Mouse (Mus musculus) B cell, adult (primary cell): ENCODE results near the gene Tor4a. TPM values are rescaled to one million over a fixed set of nuclear protein-coding genes. Genes with fewer than 3 reads are reported as not detected.

ENCODE experiments used
- total RNA-seq: library from RNA; stranded (reverse); gene quantifications from 4 replicates; pipeline ENCODE4 v1.2.4, GENCODE M21; 2023; ENCODE audit not compliant: inconsistent age

Tor4a gene
- 28.8 to 32.8 TPM (median 31.4 TPM) in 4 replicates for total RNA-seq

DNA sequence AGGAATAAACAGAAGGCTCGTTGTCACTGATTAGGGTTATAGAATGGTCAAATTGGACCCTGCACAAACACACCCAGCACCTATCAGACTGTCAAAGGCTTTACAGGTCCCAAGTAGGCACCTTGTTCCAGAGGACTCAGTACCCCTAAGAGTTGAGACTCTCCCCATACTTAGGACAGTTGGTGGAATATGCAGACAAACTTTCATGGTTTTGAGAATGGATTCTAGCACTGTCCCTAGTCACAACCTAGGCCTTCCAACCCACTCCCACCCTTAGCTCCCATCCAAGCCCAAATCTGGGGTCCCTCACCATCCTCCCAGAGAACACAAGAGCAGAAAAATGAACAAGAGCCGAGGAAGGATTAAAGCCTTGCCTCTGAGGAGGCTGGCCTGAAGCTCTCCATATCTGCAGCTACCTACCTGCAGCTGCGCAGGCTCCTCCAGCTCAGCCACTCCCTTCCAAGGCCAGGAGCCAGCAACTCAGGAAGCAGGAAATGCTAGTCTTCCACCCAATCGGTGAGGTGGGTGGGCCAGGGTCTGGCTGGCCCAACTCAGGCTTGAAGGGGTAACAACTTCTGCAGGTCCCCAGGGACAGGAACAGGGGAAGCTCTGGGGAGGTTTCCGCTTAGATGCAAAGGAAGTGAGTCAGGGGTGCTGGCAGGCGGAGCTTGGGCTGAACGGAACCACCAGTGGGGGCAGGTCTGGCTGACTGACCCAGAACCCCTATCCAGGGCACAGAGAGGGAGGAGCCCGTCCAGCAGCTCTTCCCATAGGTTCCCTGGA, at the start of gene Tor4a:
Gene Tor4a (minus strand): TSS at position 715 of the 783 bp plus-strand sequence.

DNA sequence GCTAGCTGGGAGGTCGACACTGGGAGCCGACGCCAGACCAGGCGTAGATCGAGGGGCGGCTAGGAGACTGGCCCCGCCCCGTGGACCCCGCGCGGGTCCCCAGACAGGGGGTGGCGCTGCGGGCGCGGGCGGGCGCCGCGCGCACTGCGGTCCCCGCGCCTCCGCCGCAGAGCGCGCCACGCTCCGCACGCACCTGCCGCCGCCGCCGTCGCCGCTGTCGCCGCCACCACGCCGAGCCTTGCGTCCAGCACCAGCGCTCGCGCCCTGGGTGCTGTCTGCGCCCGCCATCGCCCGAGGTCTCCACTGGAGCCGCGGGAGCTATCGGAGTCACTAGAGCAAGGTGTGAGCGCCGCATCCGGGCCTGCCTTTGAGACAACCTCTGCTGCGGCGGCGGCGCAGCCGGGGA, 45.4 kb upstream of the Tor4a start, which contains the start of the genes Rnf208 and Cysrt1:
Gene Rnf208 (plus strand): TSS at position 155 of the 406 bp plus-strand sequence.
Gene Cysrt1 (minus strand): TSS at position 352 of the 406 bp plus-strand sequence.

DNA sequence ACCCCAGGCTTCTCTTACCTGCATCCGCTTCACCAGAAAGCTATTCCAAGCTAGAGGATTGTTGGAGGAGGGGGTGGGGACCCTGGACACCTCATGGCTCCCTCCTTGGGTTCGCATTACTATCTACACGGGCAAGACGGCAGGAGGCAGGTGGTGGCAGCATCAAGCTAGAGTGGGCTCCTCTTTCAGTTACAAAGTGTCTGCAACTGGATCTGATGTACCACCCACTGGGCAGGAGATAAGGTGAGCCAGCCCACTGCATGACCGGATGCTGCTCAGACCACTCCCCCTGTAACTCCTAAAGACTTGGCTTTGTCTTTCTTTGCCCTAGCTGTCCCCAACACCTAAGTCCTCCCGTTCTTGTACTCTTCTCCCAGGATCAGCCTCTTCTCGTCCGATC, 39.9 kb upstream of the Tor4a start, which contains the start of gene Rnf224:
Gene Rnf224 (minus strand): TSS at position 174 of the 400 bp plus-strand sequence.

DNA sequence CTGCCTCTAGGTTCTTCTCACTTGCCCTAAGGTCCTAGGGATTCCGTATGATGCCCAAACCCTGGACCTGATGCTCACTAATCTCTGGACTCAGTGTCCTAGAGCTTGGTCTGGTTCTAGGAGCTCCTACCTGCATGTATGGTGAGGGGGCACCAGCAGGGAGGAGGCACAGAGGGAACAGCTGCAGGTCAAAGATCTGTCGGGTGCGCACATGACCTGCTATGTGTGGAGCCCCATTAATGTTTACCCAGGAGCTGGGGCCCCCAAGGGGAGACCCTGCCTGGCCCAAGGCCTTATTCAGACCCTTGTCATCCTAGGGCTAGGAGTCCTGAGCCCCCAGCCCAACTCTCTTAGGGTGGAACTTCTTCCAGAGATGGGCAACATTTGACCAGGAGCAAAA, 37.4 kb upstream of the Tor4a start, which contains the start of gene Slc34a3:
Gene Slc34a3 (minus strand): TSS at position 315 of the 400 bp plus-strand sequence.

DNA sequence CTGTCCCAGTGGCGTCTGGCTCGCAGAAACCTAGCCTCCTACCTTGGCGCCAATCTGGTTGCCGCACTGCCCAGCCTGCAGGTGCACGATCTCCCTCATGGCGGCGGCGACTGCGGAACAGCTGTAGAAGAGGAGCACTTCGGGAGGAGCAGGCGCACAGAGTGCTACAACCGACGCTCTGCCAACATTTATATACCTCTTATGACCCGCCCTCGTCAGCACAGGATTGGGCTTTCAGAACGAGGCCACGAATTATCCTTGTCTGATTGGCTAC, 27.7 kb upstream of the Tor4a start, which contains the start of gene Tubb4b:
Gene Tubb4b (minus strand): TSS at position 211 of the 274 bp plus-strand sequence.

DNA sequence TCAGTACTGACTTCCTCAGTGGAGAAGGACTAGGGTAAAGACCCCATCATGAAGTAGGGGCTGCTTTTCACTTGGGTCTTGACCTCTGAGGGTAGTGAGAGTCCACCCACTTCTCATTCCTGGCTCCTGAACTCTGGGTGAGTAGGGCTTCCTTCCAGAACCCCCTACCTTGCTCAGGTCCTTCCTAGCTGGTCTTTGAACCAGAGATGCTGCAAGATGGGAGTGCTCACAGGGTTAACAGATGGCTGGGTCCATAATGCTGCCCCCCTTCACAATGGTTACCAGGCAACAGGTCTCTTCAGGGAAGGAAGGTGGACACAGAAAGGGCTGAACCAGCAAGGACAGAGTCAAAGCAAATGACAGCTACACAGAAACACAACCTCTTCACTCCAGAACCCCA, 21.8 kb upstream of the Tor4a start, which contains the start of gene Fam166a:
Gene Fam166a (plus strand): TSS at position 301 of the 400 bp plus-strand sequence.

DNA sequence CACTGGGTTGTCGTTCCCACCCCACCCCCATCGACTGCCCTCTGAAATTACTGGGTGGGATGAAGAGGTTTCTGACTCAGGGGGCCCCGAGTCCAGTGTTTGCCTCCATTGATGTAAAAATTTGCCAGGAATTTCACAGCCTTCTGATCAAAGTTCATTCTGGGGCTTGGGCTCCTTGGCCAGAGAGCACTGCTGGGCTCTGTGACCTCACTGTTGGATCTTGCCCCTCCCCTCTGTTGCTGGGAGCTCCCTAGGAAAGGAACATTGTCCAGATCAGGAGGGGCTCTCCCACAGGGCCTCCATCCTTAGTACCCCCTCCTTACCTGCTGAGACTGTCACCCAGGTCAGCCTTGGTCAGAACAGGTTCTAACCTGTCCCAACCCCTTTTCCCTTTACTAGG, 17.8 kb upstream of the Tor4a start, which contains the start of gene Stpg3:
Gene Stpg3 (minus strand): TSS at position 194 of the 400 bp plus-strand sequence.

DNA sequence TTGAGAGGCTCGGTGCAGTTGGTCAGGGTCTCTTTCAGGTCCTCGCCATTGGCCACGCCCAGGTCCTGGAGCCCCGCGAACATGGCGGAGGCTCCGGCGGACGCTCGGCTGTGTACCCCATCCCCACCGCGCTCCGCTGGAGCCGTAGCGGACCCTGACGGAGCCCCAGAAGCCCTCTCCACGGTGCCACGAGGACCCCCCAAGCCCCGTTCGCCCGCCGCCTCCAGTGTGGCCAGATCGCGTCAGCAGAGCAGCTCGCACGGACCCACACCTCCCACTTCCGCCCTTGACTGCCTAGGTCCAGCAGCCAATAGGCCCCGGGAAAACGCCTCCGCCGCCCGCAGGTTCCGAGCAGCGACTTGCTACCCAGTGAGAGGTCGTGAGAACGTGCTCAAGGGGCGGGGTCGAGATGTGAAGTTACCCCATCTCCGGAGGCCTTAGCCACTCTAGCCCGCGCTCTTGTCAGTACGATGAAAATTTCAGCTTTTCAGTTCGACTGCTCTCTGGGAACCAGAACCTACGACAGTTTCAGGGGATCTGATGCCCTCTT, 14.5 kb upstream of the Tor4a start, which contains the start of gene Nelfb:
Gene Nelfb (minus strand): TSS at position 369 of the 550 bp plus-strand sequence.

DNA sequence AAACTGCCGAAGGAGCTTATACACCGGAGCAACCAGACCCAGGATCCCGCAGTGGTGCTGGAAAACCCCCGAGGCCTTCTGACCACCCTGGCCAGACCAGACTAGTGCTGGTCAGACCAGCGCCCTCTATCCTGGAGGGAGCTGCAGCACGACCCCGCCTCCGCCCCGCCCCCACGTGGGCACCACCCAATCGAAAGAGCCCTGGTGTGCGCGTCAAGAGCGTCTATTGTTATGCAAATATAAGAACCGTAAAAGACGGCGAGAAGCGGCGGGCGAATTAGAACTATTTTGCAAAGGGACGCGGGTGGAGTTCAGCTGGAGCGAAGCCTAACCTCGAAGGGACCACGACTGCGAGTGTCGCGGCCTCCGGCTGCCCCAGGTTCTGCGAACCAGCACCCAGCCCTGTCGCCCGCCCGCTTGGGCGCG, 16.2 kb downstream of the Tor4a start, which contains the start of gene Nrarp:
Gene Nrarp (plus strand): TSS at position 281 of the 426 bp plus-strand sequence.

Other genes with a start within 250 kb of the Tor4a start
- 13.7 to 21.0 TPM (median 17.2 TPM) in 4 replicates for gene Zmynd19, start 247.1 kb downstream of the Tor4a start, total RNA-seq
- gene Dph7, start 234.5 kb downstream of the Tor4a start, total RNA-seq, result 14.7 to 21.6 TPM (median 15.3 TPM) in 4 replicates
- gene Mrpl41, start 221.8 kb downstream of the Tor4a start, total RNA-seq, result 19.6 to 23.9 TPM (median 21.2 TPM) in 4 replicates
- gene Pnpla7, start 220.9 kb downstream of the Tor4a start, total RNA-seq, result 117 to 130 TPM (median 125 TPM) in 4 replicates
- gene Nsmf, start 142.5 kb downstream of the Tor4a start, total RNA-seq, result 39.7 to 51.9 TPM (median 44.9 TPM) in 4 replicates
- gene Entpd8, start 116.6 kb downstream of the Tor4a start, total RNA-seq, result not detected in 4 replicates
- not detected in 4 replicates for gene Noxa1, start 101.7 kb downstream of the Tor4a start, total RNA-seq
- gene Nrarp, start 16.1 kb downstream of the Tor4a start, total RNA-seq, result 5.3 to 6.8 TPM (median 6.0 TPM) in 4 replicates
- 71.2 to 97.5 TPM (median 84.8 TPM) in 4 replicates for gene Nelfb, start 14.6 kb upstream of the Tor4a start, total RNA-seq
- not detected in 4 replicates for gene Stpg3, start 17.8 kb upstream of the Tor4a start, total RNA-seq
- not detected in 4 replicates for gene Fam166a, start 21.9 kb upstream of the Tor4a start, total RNA-seq
- gene Tubb4b, start 27.8 kb upstream of the Tor4a start, total RNA-seq, result 114 to 127 TPM (median 119 TPM) in 4 replicates
- gene Slc34a3, start 37.5 kb upstream of the Tor4a start, total RNA-seq, result not detected in 4 replicates
- not detected in 4 replicates for gene Rnf224, start 39.9 kb upstream of the Tor4a start, total RNA-seq
- 0.51 TPM in 1 of 4 replicates, not detected in the others for gene Rnf208, start 45.4 kb upstream of the Tor4a start, total RNA-seq
- gene Cysrt1, start 45.6 kb upstream of the Tor4a start, total RNA-seq, result not detected in 4 replicates
- 6.2 to 11.8 TPM (median 9.7 TPM) in 4 replicates for gene AL732309.1, start 50.0 kb upstream of the Tor4a start, total RNA-seq
- 17.0 to 23.1 TPM (median 22.3 TPM) in 4 replicates for gene Tmem203, start 58.6 kb upstream of the Tor4a start, total RNA-seq
- 11.7 to 16.8 TPM (median 12.7 TPM) in 4 replicates for gene Tprn, start 65.7 kb upstream of the Tor4a start, total RNA-seq
- gene Ssna1, start 75.6 kb upstream of the Tor4a start, total RNA-seq, result 36.2 to 41.2 TPM (median 39.2 TPM) in 4 replicates
- 99.6 to 125 TPM (median 108 TPM) in 4 replicates for gene Anapc2, start 75.6 kb upstream of the Tor4a start, total RNA-seq
- gene Tmem210, start 91.3 kb upstream of the Tor4a start, total RNA-seq, result not detected in 4 replicates
- not detected in 4 replicates for gene Lrrc26, start 93.0 kb upstream of the Tor4a start, total RNA-seq
- not detected in 4 replicates for gene Grin1, start 122.3 kb upstream of the Tor4a start, total RNA-seq
- 38.3 to 49.0 TPM (median 42.3 TPM) in 4 replicates for gene Man1b1, start 135.5 kb upstream of the Tor4a start, total RNA-seq
- gene Dpp7, start 159.5 kb upstream of the Tor4a start, total RNA-seq, result 34.8 to 44.7 TPM (median 42.3 TPM) in 4 replicates
- gene Uap1l1, start 168.8 kb upstream of the Tor4a start, total RNA-seq, result 29.6 to 32.3 TPM (median 30.7 TPM) in 4 replicates
- gene Sapcd2, start 175.4 kb upstream of the Tor4a start, total RNA-seq, result 0.94 to 1.4 TPM (median 1.1 TPM) in 4 replicates
- gene Entpd2, start 199.0 kb upstream of the Tor4a start, total RNA-seq, result not detected in 4 replicates
- not detected in 4 replicates for gene Npdc1, start 202.5 kb upstream of the Tor4a start, total RNA-seq
- gene Fut7, start 226.4 kb upstream of the Tor4a start, total RNA-seq, result 0.24 TPM in 1 of 4 replicates, not detected in the others
- 36.8 to 44.5 TPM (median 42.0 TPM) in 4 replicates for gene Abca2, start 231.8 kb upstream of the Tor4a start, total RNA-seq